Mouse (Mus musculus): ENCODE measurements around the gene Rarg. TPM values are rescaled to one million over a fixed set of nuclear protein-coding genes. Genes with fewer than 3 reads are reported as not detected.
A peak's percentile ranks its signal among the peaks of the same experiment; 100 is the strongest.

The Rarg gene
- polyA plus RNA-seq, 1 experiment from 2014 or later: 121 TPM

GRCm38 (mm10) chr15:102278726-102279091 lies 21.4 kb upstream of the Rarg start:
- WGBS: 28% methylated on average over 7 of the region's 7 CpGs
- no peaks in the 10 kb centered on the region for H3K27me3 ChIP-seq
- peak overlapping the region; percentile 66 for H3K9ac ChIP-seq
- H3K9me3 ChIP-seq: no peaks in the 10 kb centered on the region
- H3K4me2 ChIP-seq (replicated peaks): peak overlapping the region; percentile 70
- peaks cover 9% of the 10 kb centered on the region for H3K4me1 ChIP-seq
- peaks cover 20% of the 10 kb centered on the region for H3K36me3 ChIP-seq
- peak overlapping the region; percentile 75 for H3K4me3 ChIP-seq
- no peak; the same call in 1 of the 2 replicates for ATAC-seq (ENCODE audit: insufficient number of reproducible peaks, insufficient read depth, low FRiP score, low TSS enrichment)
- H3K27ac ChIP-seq: peak overlapping the region; percentile 80

GRCm38 (mm10) chr15:102273982-102274716 lies 16.8 kb upstream of the Rarg start:
- no peaks in the 10 kb centered on the region for H3K27me3 ChIP-seq
- peaks cover 20% of the 10 kb centered on the region for H3K4me1 ChIP-seq
- H3K4me2 ChIP-seq (replicated peaks): no peak overlapping the region
- H3K27ac ChIP-seq: no peak overlapping the region
- no peaks in the 10 kb centered on the region for H3K9me3 ChIP-seq
- 73% methylated on average over 6 of the region's 6 CpGs for WGBS
- ATAC-seq (ENCODE audit: insufficient number of reproducible peaks, insufficient read depth, low FRiP score, low TSS enrichment): no peak
- no peaks in the 10 kb centered on the region for H3K36me3 ChIP-seq
- no peak overlapping the region for H3K4me3 ChIP-seq
- no peak overlapping the region for H3K9ac ChIP-seq

DNA sequence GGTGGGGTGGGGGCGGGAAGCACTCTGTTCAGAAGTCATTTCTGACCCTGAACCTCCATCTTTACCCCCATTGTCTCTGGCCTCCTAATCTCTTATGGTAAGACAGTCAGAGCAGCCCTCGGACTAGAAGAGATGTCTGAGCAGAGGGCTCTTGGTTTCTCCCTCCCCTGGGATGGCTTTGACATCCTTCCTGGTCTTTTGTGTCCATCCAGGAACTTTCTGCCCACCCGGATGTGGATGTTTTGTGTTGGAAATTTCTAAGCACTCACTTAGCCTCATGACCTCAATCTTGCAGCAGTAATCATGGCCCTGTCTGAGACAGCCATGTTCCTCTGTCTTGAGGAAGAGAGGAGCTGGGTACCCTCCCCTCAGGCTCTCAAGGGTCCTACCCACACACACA lies 14.1 kb upstream of the Rarg start:
- Histone ChIP-seq H3K9ac (no peak overlapping the region), H3K4me1 (peaks cover 20% of the 10 kb centered on the region), H3K27me3 (no peaks in the 10 kb centered on the region), H3K36me3 (no peaks in the 10 kb centered on the region), H3K4me3 (no peak overlapping the region), H3K4me2 (replicated peaks) (peak overlapping the region; percentile 55), H3K9me3 (no peaks in the 10 kb centered on the region), H3K27ac (peak overlapping the region; percentile 37; the same call in 1 of the 2 replicates)
- no peak for ATAC-seq (ENCODE audit: insufficient number of reproducible peaks, insufficient read depth, low FRiP score, low TSS enrichment)
- 34% methylated on average over 3 of the region's 3 CpGs for WGBS

DNA sequence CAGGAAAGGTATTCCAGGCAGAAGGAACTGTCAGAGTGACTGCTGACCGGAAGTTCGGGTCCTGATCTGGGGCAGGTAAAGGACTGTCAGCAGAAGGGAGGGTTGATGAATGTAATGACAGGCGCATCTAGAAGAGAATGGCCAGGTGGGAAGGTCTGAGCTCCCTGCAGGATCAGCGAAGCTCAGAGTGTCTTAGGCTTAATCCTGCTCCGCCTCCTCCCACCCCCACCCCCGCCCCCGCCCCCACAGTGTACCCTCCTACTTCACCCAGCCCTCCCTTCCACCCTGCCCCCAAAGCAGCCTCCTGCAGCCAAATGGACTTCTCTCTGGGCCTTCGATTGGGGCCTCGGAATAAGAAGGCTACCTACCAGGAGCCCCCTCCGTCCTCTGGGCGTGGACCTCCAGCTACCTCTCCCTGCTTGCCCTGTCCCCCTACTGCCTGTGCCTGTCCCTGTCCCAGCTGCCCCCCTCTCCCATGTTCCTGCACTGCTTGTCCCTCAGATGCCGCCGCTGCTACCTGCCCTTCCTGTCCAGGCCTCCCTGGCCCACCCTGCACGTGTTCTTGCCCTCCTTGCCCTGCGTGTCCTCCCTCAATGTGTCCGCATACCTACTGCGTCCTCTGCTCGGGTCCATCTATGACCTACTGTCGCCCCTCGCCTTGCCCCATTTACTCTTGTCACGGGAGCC lies 13.1 kb upstream of the Rarg start, which contains the start of gene Gm9918:
Gene Gm9918, plus strand, starts transcription at position 290 of the 687 bp plus-strand sequence.
- Histone ChIP-seq H3K27me3 (no peaks in the 10 kb centered on the region), H3K36me3 (no peaks in the 10 kb centered on the region), H3K4me2 (replicated peaks) (peak within 1 kb of the TSS; percentile 55), H3K9ac (peak within 1 kb of the TSS; percentile 52), H3K4me3 (peak within 1 kb of the TSS; percentile 35), H3K27ac (no peak within 1 kb of the TSS), H3K9me3 (no peaks in the 10 kb centered on the region), H3K4me1 (peaks cover 20% of the 10 kb centered on the region)
- 7% methylated on average over 21 of the region's 21 CpGs for WGBS
- ATAC-seq (ENCODE audit: insufficient number of reproducible peaks, insufficient read depth, low FRiP score, low TSS enrichment): peak; percentile 57; the same call in 1 of the 2 replicates

DNA sequence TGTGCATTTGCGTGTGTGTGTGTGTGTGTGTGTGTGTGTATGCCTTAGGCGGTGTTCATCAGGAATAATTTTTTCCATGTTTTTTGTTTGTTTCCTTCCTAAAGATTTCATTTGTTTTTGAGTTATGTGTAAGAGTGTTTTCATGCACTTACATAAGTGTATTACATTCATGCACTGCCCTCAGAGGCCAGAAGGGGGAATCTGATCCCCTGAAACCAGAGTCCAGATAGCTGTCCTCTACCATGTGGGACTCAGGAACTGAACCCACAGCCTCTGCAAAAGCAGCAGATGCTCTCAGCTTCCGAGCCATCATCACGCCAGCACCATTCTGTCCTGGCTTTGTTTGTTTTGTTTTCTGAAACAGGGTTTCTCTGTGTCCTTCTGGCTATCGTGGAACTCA lies 8.2 kb upstream of the Rarg start:
- H3K27me3 ChIP-seq: no peaks in the 10 kb centered on the region
- ATAC-seq (ENCODE audit: insufficient number of reproducible peaks, insufficient read depth, low FRiP score, low TSS enrichment): no peak
- peaks cover 21% of the 10 kb centered on the region for H3K4me1 ChIP-seq
- H3K4me3 ChIP-seq: no peak overlapping the region
- no peak overlapping the region for H3K9ac ChIP-seq
- whole genome bisulfite sequencing: 89% methylated on average over 5 of the region's 5 CpGs
- no peaks in the 10 kb centered on the region for H3K9me3 ChIP-seq
- no peaks in the 10 kb centered on the region for H3K36me3 ChIP-seq
- H3K4me2 ChIP-seq (replicated peaks): no peak overlapping the region
- H3K27ac ChIP-seq: no peak overlapping the region

DNA sequence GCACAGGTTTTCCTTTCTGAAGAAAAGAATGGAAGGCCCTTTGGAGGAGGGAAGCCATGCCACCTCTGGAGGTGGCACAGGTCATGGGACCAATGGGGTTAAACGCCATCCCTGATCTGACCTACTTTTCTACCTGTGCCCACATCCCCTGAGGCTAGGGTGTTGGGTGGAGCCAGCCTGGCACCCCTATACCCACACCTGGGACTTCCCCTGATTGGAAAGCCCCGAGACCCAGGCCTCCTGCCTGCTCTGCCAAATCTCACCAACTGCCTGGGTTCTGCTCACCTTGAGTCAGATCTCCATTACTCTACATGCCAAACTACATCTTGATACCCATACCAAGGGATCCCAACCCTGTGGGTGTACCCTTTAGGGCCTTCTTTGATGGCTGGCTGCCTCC lies 5.7 kb upstream of the Rarg start:
- H3K27ac ChIP-seq: peak overlapping the region; percentile 48
- H3K9ac ChIP-seq: no peak overlapping the region
- no peak for ATAC-seq (ENCODE audit: insufficient number of reproducible peaks, insufficient read depth, low FRiP score, low TSS enrichment)
- H3K9me3 ChIP-seq: no peaks in the 10 kb centered on the region
- peaks cover 32% of the 10 kb centered on the region for H3K4me1 ChIP-seq
- H3K4me2 ChIP-seq (replicated peaks): no peak overlapping the region
- H3K36me3 ChIP-seq: no peaks in the 10 kb centered on the region
- no peaks in the 10 kb centered on the region for H3K27me3 ChIP-seq
- H3K4me3 ChIP-seq: no peak overlapping the region
- WGBS: 83% methylated on average over 2 of the region's 2 CpGs

DNA sequence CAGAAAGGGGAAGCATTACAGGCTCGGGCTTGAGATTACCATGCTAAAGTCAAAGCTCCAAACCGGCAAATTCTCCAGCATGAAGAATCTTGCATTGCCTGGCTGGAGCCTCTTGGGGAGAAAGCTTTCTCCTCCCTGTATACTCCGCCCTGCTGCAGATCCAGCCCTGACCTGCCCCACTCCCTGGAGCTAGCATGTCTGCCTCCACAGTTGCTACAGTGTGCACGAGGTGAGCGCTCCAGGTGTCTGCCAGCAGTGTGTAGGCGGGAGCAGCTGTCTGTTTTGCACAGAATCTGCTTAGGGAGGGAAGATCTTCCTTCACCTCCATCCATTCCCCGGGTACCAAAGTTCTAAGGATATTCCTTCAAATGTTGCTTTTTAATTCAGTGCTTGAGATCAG lies 5.3 kb upstream of the Rarg start:
- peak; percentile 61; the same call in 1 of the 2 replicates for ATAC-seq (ENCODE audit: insufficient number of reproducible peaks, insufficient read depth, low FRiP score, low TSS enrichment)
- no peaks in the 10 kb centered on the region for H3K36me3 ChIP-seq
- H3K9ac ChIP-seq: no peak overlapping the region
- H3K27me3 ChIP-seq: no peaks in the 10 kb centered on the region
- H3K4me2 ChIP-seq (replicated peaks): no peak overlapping the region
- H3K9me3 ChIP-seq: no peaks in the 10 kb centered on the region
- H3K4me3 ChIP-seq: no peak overlapping the region
- peak overlapping the region; percentile 48 for H3K27ac ChIP-seq
- peaks cover 36% of the 10 kb centered on the region for H3K4me1 ChIP-seq
- 37% methylated on average over 7 of the region's 7 CpGs for WGBS

DNA sequence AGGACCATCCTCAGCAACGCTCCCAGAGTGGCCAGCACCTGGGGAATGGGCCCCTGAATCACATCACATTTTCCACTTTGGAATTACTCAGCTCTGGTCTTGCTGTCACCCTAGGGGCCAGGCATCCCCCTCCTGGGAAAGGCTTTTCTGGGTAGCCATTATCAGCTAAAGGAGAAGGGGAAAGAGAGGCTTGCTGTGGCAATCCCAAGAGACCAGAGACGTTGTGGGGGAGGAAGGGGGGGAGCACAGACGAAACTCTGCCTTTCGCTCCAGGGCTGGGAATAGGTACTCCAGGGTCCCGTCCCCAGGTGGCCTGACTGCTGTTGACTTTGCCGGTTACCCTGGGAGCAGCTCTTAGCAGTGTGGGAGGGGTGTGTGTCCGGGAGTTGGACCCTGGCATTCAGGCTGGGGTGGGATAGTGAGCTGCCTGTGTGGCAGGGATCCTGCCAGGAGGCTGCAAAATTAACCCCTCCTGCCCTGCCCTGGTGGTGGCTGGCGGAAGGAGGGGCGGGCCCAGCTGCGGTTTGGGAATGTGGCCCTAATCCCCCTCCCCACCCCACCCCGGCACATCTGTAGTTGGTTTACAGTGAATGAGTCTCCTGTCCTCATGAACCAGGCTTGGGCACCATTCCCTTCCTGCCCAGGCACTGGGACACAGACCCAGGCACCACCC lies 1.4 kb upstream of the Rarg start:
- ATAC-seq (ENCODE audit: insufficient number of reproducible peaks, insufficient read depth, low FRiP score, low TSS enrichment): no peak; the same call in 1 of the 2 replicates
- Histone ChIP-seq H3K4me3 (peak overlapping the region; percentile 73), H3K36me3 (0 out of 2 replicates have a peak, but pooled peaks cover 2% of the 10 kb centered on the region), H3K9ac (peak overlapping the region; percentile 33), H3K9me3 (no peaks in the 10 kb centered on the region), H3K27me3 (no peaks in the 10 kb centered on the region), H3K4me1 (peaks cover 55% of the 10 kb centered on the region), H3K4me2 (replicated peaks) (peak overlapping the region; percentile 84), H3K27ac (peak overlapping the region; percentile 99)
- WGBS: 4% methylated on average over 10 of the region's 11 CpGs

DNA sequence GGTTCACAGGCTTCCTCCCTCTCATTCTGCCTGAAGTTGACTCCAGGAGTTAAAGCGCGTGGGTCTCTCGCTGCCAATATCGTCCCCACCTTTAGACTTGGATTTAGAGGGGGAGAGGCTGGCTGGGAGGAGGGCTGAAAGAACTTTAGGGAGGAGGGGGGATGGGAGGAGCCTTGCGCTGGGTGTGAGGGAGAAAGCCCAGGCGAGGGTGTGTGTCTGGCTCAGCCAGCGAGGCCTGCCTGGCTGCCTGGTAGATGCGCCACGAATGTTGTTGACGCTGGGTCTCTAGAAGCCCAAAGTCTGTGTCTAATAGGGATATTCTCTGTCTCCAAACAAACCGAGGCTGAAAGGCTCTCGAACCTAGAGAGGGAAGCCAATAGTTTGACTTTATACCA lies 756 bp upstream of the Rarg start:
- peak overlapping the region; percentile 84 for H3K4me2 ChIP-seq (replicated peaks)
- peak overlapping the region; percentile 73 for H3K4me3 ChIP-seq
- 2% methylated on average over 12 of the region's 12 CpGs for WGBS
- H3K36me3 ChIP-seq: 0 out of 2 replicates have a peak, but pooled peaks cover 8% of the 10 kb centered on the region
- ATAC-seq (ENCODE audit: insufficient number of reproducible peaks, insufficient read depth, low FRiP score, low TSS enrichment): peak; percentile 17; the same call in 1 of the 2 replicates
- H3K9me3 ChIP-seq: no peaks in the 10 kb centered on the region
- peak overlapping the region; percentile 99 for H3K27ac ChIP-seq
- peaks cover 60% of the 10 kb centered on the region for H3K4me1 ChIP-seq
- no peaks in the 10 kb centered on the region for H3K27me3 ChIP-seq
- peak overlapping the region; percentile 95 for H3K9ac ChIP-seq

GRCm38 (mm10) chr15:102256431-102257201 lies 701 bp downstream of the Rarg start:
- Histone ChIP-seq H3K36me3 (peaks cover 18% of the 10 kb centered on the region), H3K4me2 (replicated peaks) (peak overlapping the region; percentile 84), H3K4me3 (peak overlapping the region; percentile 73), H3K27me3 (no peaks in the 10 kb centered on the region), H3K27ac (peak overlapping the region; percentile 99), H3K9ac (peak overlapping the region; percentile 95), H3K9me3 (no peaks in the 10 kb centered on the region), H3K4me1 (peaks cover 62% of the 10 kb centered on the region)
- no peak for ATAC-seq (ENCODE audit: insufficient number of reproducible peaks, insufficient read depth, low FRiP score, low TSS enrichment)
- 2% methylated on average over 22 of the region's 22 CpGs for WGBS
